Mouse (Mus musculus): Measurements from ENCODE around the gene Flt3. TPM values are rescaled to one million over a fixed set of nuclear protein-coding genes. Genes with fewer than 3 reads are reported as not detected.

Flt3 gene
- polyA plus RNA-seq, 1 experiment from 2014 or later = 0.21 TPM

- H3K9ac ChIP-seq = no peak overlapping the region
- H3K4me2 ChIP-seq = no peak overlapping the region; the same call in none of the 2 replicates
- 80% methylated on average over 8 of the region's 8 CpGs for WGBS
- H3K4me3 ChIP-seq = peak overlapping the region; percentile 15; the same call in 1 of the 2 replicates
- no peaks in the 10 kb centered on the region for H3K9me3 ChIP-seq
- H3K27ac ChIP-seq = no peak overlapping the region
- no peak for ATAC-seq (ENCODE audit: borderline replicate concordance, extremely low read depth, low FRiP score, low TSS enrichment)
- H3K27me3 ChIP-seq = no peaks in the 10 kb centered on the region
- H3K36me3 ChIP-seq = no peaks in the 10 kb centered on the region
- H3K4me1 ChIP-seq = peaks cover 57% of the 10 kb centered on the region
Observed at GRCm38 (mm10) chr5:147432927-147433326, 32.6 kb upstream of the Flt3 start.

GRCm38 (mm10) chr5:147430936-147431839 is 30.9 kb upstream of the Flt3 start:
- Histone ChIP-seq H3K27me3 (no peaks in the 10 kb centered on the region), H3K4me3 (peak overlapping the region; percentile 98), H3K4me1 (peaks cover 42% of the 10 kb centered on the region), H3K9ac (peak overlapping the region; percentile 96), H3K36me3 (no peaks in the 10 kb centered on the region), H3K9me3 (no peaks in the 10 kb centered on the region), H3K4me2 (peak overlapping the region; percentile 60), H3K27ac (peak overlapping the region; percentile 99)
- ATAC-seq (ENCODE audit: borderline replicate concordance, extremely low read depth, low FRiP score, low TSS enrichment) = peak; percentile 61
- under 1% methylated on average over 65 of the region's 68 CpGs for WGBS

DNA sequence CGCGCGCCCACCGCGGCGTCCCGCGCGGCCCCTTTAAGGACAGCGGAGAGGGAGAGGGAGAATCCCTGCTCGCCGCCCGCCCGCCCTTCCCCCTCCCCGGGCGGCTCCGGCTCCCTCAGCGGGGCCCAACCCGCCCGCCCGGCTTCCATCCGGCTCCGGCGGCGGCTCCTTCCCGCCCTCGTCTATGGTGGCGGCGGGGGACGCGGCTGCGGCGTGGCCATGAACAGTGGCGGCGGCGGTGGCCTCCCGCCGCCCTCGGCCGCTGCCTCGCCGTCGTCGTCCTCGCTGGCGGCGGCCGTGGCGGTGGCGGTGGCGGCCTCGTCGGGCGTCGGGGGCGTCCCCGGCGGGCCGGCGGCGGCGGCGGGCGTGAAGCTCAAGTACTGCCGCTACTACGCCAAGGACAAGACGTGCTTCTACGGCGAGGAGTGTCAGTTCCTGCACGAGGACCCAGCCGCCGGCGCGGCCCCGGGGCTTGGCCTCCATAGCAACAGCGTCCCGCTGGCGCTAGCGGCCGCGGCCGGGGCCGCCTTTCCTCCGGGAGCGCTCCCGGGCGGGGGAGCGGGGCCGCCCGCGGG is 30.2 kb upstream of the Flt3 start:
- H3K4me1 ChIP-seq = peaks cover 34% of the 10 kb centered on the region
- peak overlapping the region; percentile 99 for H3K27ac ChIP-seq
- peak overlapping the region; percentile 96 for H3K9ac ChIP-seq
- H3K36me3 ChIP-seq = no peaks in the 10 kb centered on the region
- no peaks in the 10 kb centered on the region for H3K27me3 ChIP-seq
- H3K4me2 ChIP-seq = peak overlapping the region; percentile 60
- no peaks in the 10 kb centered on the region for H3K9me3 ChIP-seq
- H3K4me3 ChIP-seq = peak overlapping the region; percentile 98
- ATAC-seq (ENCODE audit: borderline replicate concordance, extremely low read depth, low FRiP score, low TSS enrichment) = peak; percentile 88
- WGBS = 1% methylated on average over 42 of the region's 91 CpGs

DNA sequence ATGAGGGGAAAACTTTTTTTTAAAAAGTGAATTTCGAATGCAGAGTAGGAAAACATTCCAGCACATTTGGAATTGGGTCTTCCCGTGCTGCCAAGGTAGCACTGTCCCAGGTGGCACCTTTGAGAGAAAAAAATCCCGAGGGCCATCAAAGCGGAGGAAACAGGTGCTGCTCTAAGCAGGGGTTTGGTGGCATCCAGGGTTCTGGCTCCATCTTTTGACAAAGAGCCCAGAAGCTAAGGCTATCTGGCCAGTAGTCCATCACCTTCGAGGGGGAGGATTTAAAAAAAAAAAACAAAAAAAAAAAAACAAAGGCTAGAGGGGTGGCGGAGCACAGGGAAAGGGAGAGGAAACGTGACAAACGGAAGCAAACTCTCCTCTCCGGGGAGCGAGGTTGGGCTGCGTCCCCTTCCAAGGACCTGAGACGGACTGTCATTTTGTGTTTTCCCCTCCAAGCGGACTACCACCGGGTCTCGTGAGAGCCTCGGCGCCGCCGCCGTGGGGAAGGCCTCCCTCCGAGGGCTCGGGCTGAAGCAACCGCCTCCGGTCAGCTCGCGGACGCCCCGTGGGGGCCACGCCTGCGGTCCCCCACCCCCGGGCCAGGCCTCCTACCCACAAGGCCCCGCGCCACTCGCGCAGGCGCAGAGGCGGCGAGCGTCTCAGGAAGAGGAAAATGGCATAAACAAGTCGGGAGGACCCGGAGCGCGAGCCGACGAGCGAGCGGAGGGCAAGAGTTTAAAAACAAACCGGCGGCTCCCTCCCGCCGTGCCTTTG is 29.4 kb upstream of the Flt3 start, which contains the start of gene Pan3:
Pan3 (plus strand) TSS at position 627 of the 771 bp plus-strand sequence.
- WGBS = under 1% methylated on average over 50 of the region's 51 CpGs

GRCm38 (mm10) chr5:147426048-147426805 is 25.9 kb upstream of the Flt3 start:
- Histone ChIP-seq H3K9me3 (no peaks in the 10 kb centered on the region), H3K36me3 (no peaks in the 10 kb centered on the region), H3K4me3 (no peak overlapping the region), H3K4me2 (no peak overlapping the region), H3K27me3 (no peaks in the 10 kb centered on the region), H3K27ac (no peak overlapping the region), H3K9ac (no peak overlapping the region), H3K4me1 (0 out of 2 replicates have a peak, but pooled peaks cover 4% of the 10 kb centered on the region)
- 67% methylated on average over 4 of the region's 4 CpGs for WGBS
- ATAC-seq (ENCODE audit: borderline replicate concordance, extremely low read depth, low FRiP score, low TSS enrichment) = no peak

More for the DNA sequence above, 29.4 kb upstream of the Flt3 start, which contains the start of gene Pan3:
- Histone ChIP-seq H3K9ac (peak within 1 kb of the TSS; percentile 96), H3K4me3 (peak within 1 kb of the TSS; percentile 98), H3K9me3 (no peaks in the 10 kb centered on the region), H3K4me1 (peaks cover 27% of the 10 kb centered on the region), H3K27me3 (no peaks in the 10 kb centered on the region), H3K4me2 (peak within 1 kb of the TSS; percentile 60), H3K27ac (peak within 1 kb of the TSS; percentile 99), H3K36me3 (no peaks in the 10 kb centered on the region)
- peak; percentile 94 for ATAC-seq (ENCODE audit: borderline replicate concordance, extremely low read depth, low FRiP score, low TSS enrichment)

DNA sequence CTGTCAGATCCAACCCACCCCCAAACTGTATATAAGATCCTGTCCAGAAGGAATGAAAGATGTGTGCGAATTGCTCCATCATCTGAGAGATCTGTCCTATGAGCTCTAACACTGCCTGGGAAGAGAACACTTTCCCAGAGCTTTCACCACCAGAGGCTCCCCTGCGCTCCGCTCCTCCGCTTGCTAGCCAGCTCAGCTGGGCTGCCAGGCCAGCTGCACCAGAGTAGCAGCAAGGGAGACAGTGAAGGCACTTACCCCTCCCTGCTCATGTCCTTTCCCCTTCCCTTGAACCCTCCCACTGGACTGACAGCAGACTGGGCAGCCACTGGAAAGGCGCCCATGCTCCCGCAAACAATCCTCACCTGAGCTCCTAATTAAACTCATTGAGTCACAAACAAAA is 23.3 kb upstream of the Flt3 start:
- 34% methylated on average over 6 of the region's 6 CpGs for WGBS
- no peaks in the 10 kb centered on the region for H3K9me3 ChIP-seq
- no peak overlapping the region for H3K4me3 ChIP-seq
- no peak overlapping the region for H3K9ac ChIP-seq
- H3K4me2 ChIP-seq = no peak overlapping the region
- ATAC-seq (ENCODE audit: borderline replicate concordance, extremely low read depth, low FRiP score, low TSS enrichment) = no peak
- no peak overlapping the region for H3K27ac ChIP-seq
- no peaks in the 10 kb centered on the region for H3K36me3 ChIP-seq
- no peaks in the 10 kb centered on the region for H3K27me3 ChIP-seq
- H3K4me1 ChIP-seq = no peaks in the 10 kb centered on the region

GRCm38 (mm10) chr5:147418394-147419121 is 18.3 kb upstream of the Flt3 start:
- H3K4me3 ChIP-seq = no peak overlapping the region

DNA sequence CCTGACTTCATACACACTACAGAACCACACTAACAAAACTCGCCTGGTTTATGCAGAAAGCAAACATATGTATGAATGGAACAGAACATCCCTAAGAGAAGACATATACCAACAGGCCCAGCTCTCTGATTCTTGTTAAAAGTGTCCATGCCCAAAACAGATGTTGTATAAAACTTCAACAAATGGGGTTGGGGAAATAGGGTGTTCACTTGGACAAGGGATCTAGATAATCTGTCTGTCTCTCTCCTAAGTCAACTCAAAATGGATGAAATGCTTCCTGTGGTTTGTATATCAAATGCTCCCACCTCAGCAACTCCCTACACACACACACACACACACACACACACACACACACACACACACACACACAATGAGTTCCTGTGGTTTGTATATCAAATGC is 17.7 kb upstream of the Flt3 start:
- H3K4me3 ChIP-seq = no peak overlapping the region
- H3K36me3 ChIP-seq = no peaks in the 10 kb centered on the region
- H3K9ac ChIP-seq = no peak overlapping the region
- no peak overlapping the region for H3K27ac ChIP-seq
- WGBS = 69% methylated on average over 1 of the region's 1 CpGs
- no peak overlapping the region for H3K4me2 ChIP-seq
- ATAC-seq (ENCODE audit: borderline replicate concordance, extremely low read depth, low FRiP score, low TSS enrichment) = no peak
- no peaks in the 10 kb centered on the region for H3K9me3 ChIP-seq
- no peaks in the 10 kb centered on the region for H3K4me1 ChIP-seq
- no peaks in the 10 kb centered on the region for H3K27me3 ChIP-seq

More at GRCm38 (mm10) chr5:147418394-147419121, 18.3 kb upstream of the Flt3 start:
- Histone ChIP-seq H3K27ac (no peak overlapping the region), H3K27me3 (no peaks in the 10 kb centered on the region), H3K4me2 (no peak overlapping the region), H3K9ac (no peak overlapping the region), H3K4me1 (no peaks in the 10 kb centered on the region), H3K36me3 (no peaks in the 10 kb centered on the region), H3K9me3 (no peaks in the 10 kb centered on the region)
- WGBS = 37% methylated on average over 10 of the region's 10 CpGs
- no peak for ATAC-seq (ENCODE audit: borderline replicate concordance, extremely low read depth, low FRiP score, low TSS enrichment)

- 80% methylated on average over 6 of the region's 6 CpGs for WGBS
- ATAC-seq (ENCODE audit: borderline replicate concordance, extremely low read depth, low FRiP score, low TSS enrichment) = no peak
Observed at GRCm38 (mm10) chr5:147410585-147410984, 10.3 kb upstream of the Flt3 start.

GRCm38 (mm10) chr5:147408731-147409130 is 8.4 kb upstream of the Flt3 start:
- Histone ChIP-seq H3K9ac (no peak overlapping the region), H3K36me3 (no peaks in the 10 kb centered on the region), H3K27me3 (no peaks in the 10 kb centered on the region), H3K4me3 (peak overlapping the region; percentile 8; the same call in 1 of the 2 replicates), H3K27ac (no peak overlapping the region), H3K4me2 (peak overlapping the region; percentile 45), H3K9me3 (no peaks in the 10 kb centered on the region), H3K4me1 (no peaks in the 10 kb centered on the region)
- 52% methylated on average over 29 of the region's 29 CpGs for WGBS
- ATAC-seq (ENCODE audit: borderline replicate concordance, extremely low read depth, low FRiP score, low TSS enrichment) = no peak

More at GRCm38 (mm10) chr5:147410585-147410984, 10.3 kb upstream of the Flt3 start:
- Histone ChIP-seq H3K9me3 (no peaks in the 10 kb centered on the region), H3K9ac (no peak overlapping the region), H3K4me3 (no peak overlapping the region), H3K36me3 (no peaks in the 10 kb centered on the region), H3K27ac (no peak overlapping the region), H3K4me2 (no peak overlapping the region), H3K4me1 (no peaks in the 10 kb centered on the region), H3K27me3 (no peaks in the 10 kb centered on the region)
